Mouse (Mus musculus): ENCODE measurements at regions not wholly inside any gene's neighbourhood (a gene's known extent, or its start where the extent isn't known, plus 50 kb on each side); places are given as distances from the start of the nearest gene placed in this dataset.

GRCm38 (mm10) chr17:91226378-91226777 is 133.5 kb upstream of the Nrxn1 start:
- DNase-seq (ENCODE audit: low spot score in 2 of 2) = no peak

DNA sequence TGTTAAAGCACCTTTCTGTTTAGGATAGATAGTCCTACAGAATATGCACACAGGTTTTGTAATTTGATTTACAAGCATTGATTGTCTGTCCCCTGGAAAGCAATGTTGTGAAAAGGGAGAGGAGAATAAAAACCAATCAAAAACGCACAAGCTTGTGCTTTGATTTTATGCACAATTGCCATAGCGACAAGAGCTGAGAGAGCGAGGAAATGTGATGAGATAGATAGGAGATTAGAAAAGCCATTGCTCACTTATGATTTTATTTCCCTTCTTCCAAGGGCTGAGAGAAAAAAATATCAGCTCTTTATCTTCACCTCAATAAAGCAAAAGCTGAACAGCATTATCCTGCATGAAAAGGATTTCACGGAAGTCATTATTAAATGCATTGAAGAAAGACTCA is 133.0 kb upstream of the Nrxn1 start:
- no peak for DNase-seq (ENCODE audit: low spot score in 2 of 2)

DNA sequence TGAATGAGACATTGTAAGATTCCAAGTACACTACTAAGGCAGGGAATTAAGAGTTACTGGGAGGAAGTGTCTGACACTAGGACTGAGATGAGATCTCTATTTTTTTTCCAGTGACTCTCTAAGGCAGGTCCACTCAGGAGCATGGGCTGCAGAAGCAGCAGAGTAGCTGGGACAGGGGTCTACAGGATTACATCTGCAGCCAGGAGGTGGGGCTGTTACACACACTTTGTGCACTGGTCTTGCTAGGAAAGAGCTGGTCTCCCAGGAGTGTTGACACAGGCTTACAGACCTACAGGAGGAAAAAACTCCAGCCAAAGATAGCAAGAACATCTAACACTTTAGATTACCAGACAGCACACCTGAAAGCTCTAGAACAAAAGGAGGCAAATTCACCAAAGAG is 123.6 kb upstream of the Nrxn1 start:
- no peak for DNase-seq (ENCODE audit: low spot score in 2 of 2)

GRCm38 (mm10) chr17:91182574-91182973 is 89.7 kb upstream of the Nrxn1 start:
- no peak for DNase-seq (ENCODE audit: low spot score in 2 of 2)

GRCm38 (mm10) chr17:91161834-91162233 is 69.0 kb upstream of the Nrxn1 start:
- DNase-seq (ENCODE audit: low spot score in 2 of 2) = no peak
